Mouse (Mus musculus) C2C12 (cell line): Measurements from ENCODE around the gene Eif4e3.

Experiments used
- CTCF ChIP-seq: IDR thresholded peaks from one replicate; pipeline ENCODE4 v1.5.1; 2011; ENCODE audit not compliant: control insufficient read depth, insufficient read depth, insufficient read length
- FOSL1 ChIP-seq: IDR thresholded peaks from one replicate; pipeline ENCODE4 v1.8.0; 2011; ENCODE audit warnings: mild to moderate bottlenecking, low read length; ENCODE audit not compliant: poor library complexity, insufficient read depth, severe bottlenecking
- MAX ChIP-seq: IDR thresholded peaks from one replicate; pipeline ENCODE4 v1.6.1; 2011; ENCODE audit warnings: mild to moderate bottlenecking, control low read depth
- MYOD1 ChIP-seq: IDR thresholded peaks from one replicate; pipeline ENCODE4 v1.6.1; 2011; ENCODE audit warnings: low read depth; ENCODE audit not compliant: control insufficient read depth, insufficient read length
- USF1 ChIP-seq: IDR thresholded peaks from one replicate; pipeline ENCODE4 v1.6.1; 2011; ENCODE audit warnings: low read depth, mild to moderate bottlenecking, control low read depth, moderate library complexity

GRCm38 (mm10) chr6:99656088-99656487 lies 10.5 kb downstream of the Eif4e3 start:
- TF ChIP-seq CTCF = no peak
- TF ChIP-seq MYOD1 = no peak
- TF ChIP-seq MAX = no peak
- TF ChIP-seq USF1 = no peak
- no peak for TF ChIP-seq FOSL1
